Mouse (Mus musculus) liver, embryonic 16.5 days (tissue): ENCODE measurements around the gene Ptgis. TPM values are rescaled to one million over a fixed set of nuclear protein-coding genes. Genes with fewer than 3 reads are reported as not detected.

Source experiments
- ATAC-seq: fragments of 200-750 bp; cut with Nextera tagmentation; 2 replicates; pipeline ENCODE4 v1.8.0; 2017; ENCODE audit warnings: low read depth, mild to moderate bottlenecking, moderate number of reproducible peaks, moderate library complexity
- H3K27ac ChIP-seq: fragments of 300-500 bp; sonication (generic); 2 replicates; pipeline ENCODE4 v1.5.1; 2014; ENCODE audit warnings: mild to moderate bottlenecking, low read length
- H3K27me3 ChIP-seq: fragments of 300-500 bp; sonication (generic); 2 replicates; pipeline ENCODE4 v1.6.1; 2014; ENCODE audit warnings: low read depth, low read length, mixed read lengths; ENCODE audit not compliant: control insufficient read depth, insufficient read depth
- H3K36me3 ChIP-seq: fragments of 300-500 bp; sonication (generic); 2 replicates; pipeline ENCODE4 v1.6.1; 2014; ENCODE audit warnings: mild to moderate bottlenecking; ENCODE audit not compliant: control insufficient read depth, insufficient read depth
- H3K4me1 ChIP-seq: fragments of 300-500 bp; sonication (generic); 2 replicates; pipeline ENCODE4 v1.6.1; 2014; ENCODE audit warnings: low read depth, low read length, mixed read lengths; ENCODE audit not compliant: control insufficient read depth
- H3K4me2 ChIP-seq: fragments of 300-500 bp; sonication (generic); 2 replicates; pipeline ENCODE4 v1.6.1; 2014; ENCODE audit warnings: low read depth, low read length, mixed read lengths
- H3K4me3 ChIP-seq: fragments of 300-500 bp; sonication (generic); 2 replicates; pipeline ENCODE4 v1.5.1; 2014; ENCODE audit warnings: low read depth, mild to moderate bottlenecking, low read length
- H3K9ac ChIP-seq: fragments of 300-500 bp; sonication (generic); 2 replicates; pipeline ENCODE4 v1.6.1; 2014; ENCODE audit warnings: low read depth, low read length
- H3K9me3 ChIP-seq: fragments of 300-500 bp; sonication (generic); replicated peaks from 2 replicates; pipeline ENCODE4 v1.6.1; 2016; ENCODE audit warnings: low read length; ENCODE audit not compliant: control insufficient read depth
- WGBS: fragments of 180-500 bp; shearing (Covaris S2); extraction: QIAGEN DNeasy Blood & Tissue Kit; methylation state at CpG from one replicate; pipeline ENCODE4 v1.1.7; 2014; ENCODE audit not compliant: insufficient replicate concordance; 5-methylcytosine and 5-hydroxymethylcytosine counted together
- polyA plus RNA-seq: library from polyadenylated mRNA; unstranded; fragments of >200 nt; fragmentation: Nextera tagmentation; extraction: Ambion mirVana; gene quantifications from 2 replicates; pipeline ENCODE4 v1.2.1, GENCODE M21; 2015

Ptgis gene
- polyA plus RNA-seq, 1 experiment from 2014 or later, result 1.2 TPM

DNA sequence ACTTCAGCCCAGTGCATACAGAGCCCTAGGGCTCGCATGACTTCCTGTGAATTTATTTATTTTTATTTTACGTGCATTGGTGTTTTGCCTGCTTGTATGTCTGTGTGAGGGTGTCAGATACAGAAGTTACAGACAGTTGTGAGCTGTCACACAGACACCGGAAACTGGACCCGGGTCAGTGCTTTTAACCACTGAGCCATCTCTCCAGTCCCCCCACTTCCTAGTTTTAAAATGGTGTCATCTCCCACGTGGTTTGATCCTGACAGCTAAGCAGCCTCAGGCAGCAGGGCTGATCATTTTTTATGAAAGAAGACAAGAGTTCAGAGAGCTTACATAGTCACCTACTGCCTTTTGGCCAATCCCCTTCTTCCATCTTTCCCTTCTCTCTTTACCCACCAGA, 94.5 kb downstream of the Ptgis start:
- Histone ChIP-seq H3K27ac (no peak overlapping the region), H3K4me2 (no peak overlapping the region), H3K27me3 (peaks cover 8% of the 10 kb centered on the region), H3K9ac (no peak overlapping the region), H3K4me1 (peaks cover 10% of the 10 kb centered on the region), H3K4me3 (no peak overlapping the region), H3K36me3 (no peaks in the 10 kb centered on the region), H3K9me3 (no peaks in the 10 kb centered on the region)
- 39% methylated on average over 5 of the region's 5 CpGs for WGBS
- no peak for ATAC-seq

DNA sequence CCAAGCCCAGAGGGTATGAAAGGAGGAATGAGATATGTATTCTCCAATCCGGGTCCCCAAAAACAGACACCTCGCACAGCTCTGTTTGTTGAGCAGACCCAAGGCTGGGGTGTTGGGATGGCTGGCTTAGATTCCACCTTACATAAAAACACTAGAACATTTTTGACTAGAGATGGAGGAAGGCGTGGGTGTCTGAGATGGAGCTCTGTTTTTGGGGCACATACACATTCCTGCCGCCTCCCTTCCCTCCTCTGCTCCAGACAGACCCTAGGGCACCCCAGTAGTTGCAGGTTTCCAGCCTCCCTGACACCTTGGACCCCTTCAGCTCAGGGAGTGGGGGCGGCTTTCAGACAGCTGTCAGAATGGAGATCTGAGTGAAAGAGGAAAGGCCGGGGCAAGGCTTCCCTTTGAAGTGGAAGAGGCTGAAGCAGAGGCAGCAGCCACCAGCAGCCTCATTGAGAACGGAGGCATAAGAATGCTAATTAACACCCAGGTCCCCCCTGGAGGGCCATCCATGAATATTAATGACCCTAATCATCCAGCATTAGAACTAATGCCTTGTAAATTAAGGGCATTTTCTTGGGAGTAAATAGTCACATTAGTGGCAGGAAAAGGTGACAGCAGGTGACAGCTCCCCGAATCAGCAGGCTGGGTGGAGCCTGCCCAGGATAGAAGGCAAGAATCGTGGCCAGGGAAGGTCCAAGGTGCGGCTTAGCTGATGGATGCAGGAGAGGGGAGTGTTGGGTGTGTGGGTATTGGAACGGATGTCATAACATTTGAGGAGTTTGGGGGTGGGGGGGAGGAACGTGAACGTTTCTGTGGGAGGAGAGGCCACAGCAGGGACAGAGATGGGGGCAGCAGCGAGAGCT, 95.7 kb downstream of the Ptgis start:
- Histone ChIP-seq H3K4me2 (no peak overlapping the region), H3K4me1 (peaks cover 10% of the 10 kb centered on the region), H3K27me3 (peaks cover 9% of the 10 kb centered on the region), H3K36me3 (no peaks in the 10 kb centered on the region), H3K9me3 (no peaks in the 10 kb centered on the region), H3K4me3 (no peak overlapping the region), H3K9ac (no peak overlapping the region), H3K27ac (no peak overlapping the region)
- ATAC-seq, result no peak
- 16% methylated on average over 14 of the region's 14 CpGs for WGBS

DNA sequence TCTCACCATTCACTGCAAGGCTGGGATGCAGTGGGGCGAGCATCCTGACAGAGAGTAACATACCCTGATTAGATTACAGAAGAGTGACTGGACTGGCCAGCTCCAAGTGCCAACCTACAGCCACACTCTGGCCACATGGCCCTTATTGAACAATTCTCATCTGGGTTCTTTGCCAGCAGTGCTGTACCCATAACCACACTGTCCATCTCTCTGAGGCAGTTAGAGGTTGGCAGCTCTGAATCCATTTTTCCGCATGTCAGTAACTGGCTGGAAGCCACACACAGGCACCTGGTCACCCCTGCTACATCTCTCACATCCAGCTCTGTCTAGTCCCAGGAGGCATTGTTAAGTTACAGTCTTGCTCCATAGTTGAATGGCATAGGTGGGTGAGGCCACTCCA, 96.5 kb downstream of the Ptgis start:
- H3K36me3 ChIP-seq, result no peaks in the 10 kb centered on the region
- no peak overlapping the region for H3K4me2 ChIP-seq
- H3K9me3 ChIP-seq, result no peaks in the 10 kb centered on the region
- H3K4me3 ChIP-seq, result no peak overlapping the region
- H3K9ac ChIP-seq, result no peak overlapping the region
- H3K27me3 ChIP-seq, result peaks cover 10% of the 10 kb centered on the region
- WGBS, result 43% methylated on average over 2 of the region's 2 CpGs
- ATAC-seq, result no peak
- peaks cover 10% of the 10 kb centered on the region for H3K4me1 ChIP-seq
- H3K27ac ChIP-seq, result no peak overlapping the region

DNA sequence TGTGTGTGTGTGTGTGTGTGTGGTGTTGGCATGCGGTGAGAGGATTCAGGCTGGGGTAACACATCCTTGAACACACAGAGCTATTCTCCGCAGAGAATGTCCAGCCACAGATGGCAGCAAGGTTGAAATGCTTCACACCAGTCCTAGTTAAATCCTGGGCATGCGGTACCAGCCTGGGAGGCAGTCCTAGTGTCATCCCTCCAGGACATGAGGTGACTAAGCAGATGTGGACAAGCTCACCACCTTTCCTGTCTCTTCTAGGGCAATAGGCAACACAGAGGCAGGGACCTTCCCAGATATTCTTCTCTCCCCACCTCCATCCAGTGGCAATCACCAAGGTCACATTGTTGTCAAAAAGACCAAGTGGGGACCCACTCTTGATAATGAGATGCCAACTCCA, 98.1 kb downstream of the Ptgis start:
- Histone ChIP-seq H3K27ac (no peak overlapping the region), H3K4me2 (no peak overlapping the region; the same call in 1 of the 2 replicates), H3K36me3 (no peaks in the 10 kb centered on the region), H3K9me3 (no peaks in the 10 kb centered on the region), H3K4me1 (peaks cover 10% of the 10 kb centered on the region), H3K9ac (no peak overlapping the region), H3K4me3 (no peak overlapping the region), H3K27me3 (peaks cover 10% of the 10 kb centered on the region)
- WGBS, result 59% methylated on average over 3 of the region's 3 CpGs
- peak; percentile 41; the same call in 1 of the 2 replicates for ATAC-seq

DNA sequence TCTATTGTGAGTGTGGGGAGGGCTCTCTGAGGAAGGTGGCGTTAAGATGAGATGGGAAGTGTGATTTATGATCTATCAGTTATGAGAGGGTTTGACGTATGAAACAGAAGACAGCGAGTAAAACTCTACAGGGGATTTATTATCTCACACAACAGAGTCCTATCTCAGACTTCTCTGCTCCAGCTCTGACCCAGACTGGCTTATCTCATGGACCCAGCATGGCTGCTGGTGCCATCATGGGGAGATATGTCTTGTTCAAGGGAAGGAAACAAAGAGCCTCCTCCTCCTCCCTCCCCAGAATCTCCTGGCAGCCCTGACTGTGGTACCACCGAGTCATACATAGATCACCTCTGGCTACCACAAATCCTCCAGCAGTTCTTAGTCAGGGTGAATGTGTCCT, 98.6 kb downstream of the Ptgis start:
- H3K9me3 ChIP-seq, result no peaks in the 10 kb centered on the region
- H3K4me1 ChIP-seq, result peaks cover 10% of the 10 kb centered on the region
- H3K4me2 ChIP-seq, result no peak overlapping the region; the same call in 1 of the 2 replicates
- no peak overlapping the region for H3K27ac ChIP-seq
- ATAC-seq, result peak; percentile 90
- no peaks in the 10 kb centered on the region for H3K36me3 ChIP-seq
- WGBS, result 13% methylated on average over 4 of the region's 4 CpGs
- no peak overlapping the region for H3K9ac ChIP-seq
- H3K27me3 ChIP-seq, result peaks cover 10% of the 10 kb centered on the region
- H3K4me3 ChIP-seq, result no peak overlapping the region

Other genes starting within 250 kb of the Ptgis start
- gene Stau1, start 244.3 kb downstream of the Ptgis start, polyA plus RNA-seq, result 27.7 and 29.6 TPM in 2 replicates
- 32.9 and 36.0 TPM in 2 replicates for gene Ddx27, start 225.4 kb downstream of the Ptgis start, polyA plus RNA-seq
- 10.2 and 11.8 TPM in 2 replicates for gene Znfx1, start 177.6 kb downstream of the Ptgis start, polyA plus RNA-seq
- gene Kcnb1, start 50.4 kb downstream of the Ptgis start, polyA plus RNA-seq, result 0.14 and 0.16 TPM in 2 replicates
- gene B4galt5, start 108.6 kb upstream of the Ptgis start, polyA plus RNA-seq, result 1.3 and 1.5 TPM in 2 replicates
- gene Slc9a8, start 181.1 kb upstream of the Ptgis start, polyA plus RNA-seq, result 14.7 and 15.1 TPM in 2 replicates